Mouse (Mus musculus): ENCODE results near the gene Kbtbd12. TPM values are rescaled to one million over a fixed set of nuclear protein-coding genes. Genes with fewer than 3 reads are reported as not detected.

Kbtbd12 gene
- polyA plus RNA-seq, 1 experiment from 2014 or later = 0.64 TPM

- Histone ChIP-seq H3K27ac (no peak overlapping the region), H3K4me3 (replicated peaks) (peak overlapping the region; percentile 64), H3K27me3 (replicated peaks) (no peaks in the 10 kb centered on the region), H3K9me3 (no peaks in the 10 kb centered on the region), H3K36me3 (peaks cover 26% of the 10 kb centered on the region), H3K9ac (no peak overlapping the region), H3K4me2 (peak overlapping the region; percentile 59), H3K4me1 (peaks cover 9% of the 10 kb centered on the region; the same call in 1 of the 2 replicates)
- no peak for ATAC-seq (ENCODE audit: insufficient read depth, low FRiP score, low read depth)
- 59% methylated on average over 5 of the region's 5 CpGs for WGBS
Observed at GRCm38 (mm10) chr6:88516667-88517066, 121.1 kb downstream of the Kbtbd12 start.

GRCm38 (mm10) chr6:88515971-88516370 is 121.8 kb downstream of the Kbtbd12 start:
- H3K27me3 ChIP-seq (replicated peaks) = no peaks in the 10 kb centered on the region
- no peak overlapping the region for H3K4me2 ChIP-seq
- ATAC-seq (ENCODE audit: insufficient read depth, low FRiP score, low read depth) = no peak
- 88% methylated on average over 8 of the region's 8 CpGs for WGBS
- no peak overlapping the region for H3K4me3 ChIP-seq (replicated peaks)
- H3K9me3 ChIP-seq = no peaks in the 10 kb centered on the region
- H3K27ac ChIP-seq = no peak overlapping the region
- peaks cover 9% of the 10 kb centered on the region; the same call in 1 of the 2 replicates for H3K4me1 ChIP-seq
- peaks cover 33% of the 10 kb centered on the region for H3K36me3 ChIP-seq
- no peak overlapping the region for H3K9ac ChIP-seq

- Histone ChIP-seq H3K36me3 (peaks cover 47% of the 10 kb centered on the region), H3K9me3 (no peaks in the 10 kb centered on the region), H3K4me3 (replicated peaks) (no peak overlapping the region), H3K27me3 (replicated peaks) (no peaks in the 10 kb centered on the region), H3K27ac (no peak overlapping the region), H3K4me1 (peaks cover 9% of the 10 kb centered on the region; the same call in 1 of the 2 replicates), H3K9ac (no peak overlapping the region), H3K4me2 (no peak overlapping the region)
- 73% methylated on average over 4 of the region's 4 CpGs for whole genome bisulfite sequencing
- no peak for ATAC-seq (ENCODE audit: insufficient read depth, low FRiP score, low read depth)
Observed at GRCm38 (mm10) chr6:88514546-88514945, 123.2 kb downstream of the Kbtbd12 start.

GRCm38 (mm10) chr6:88513984-88514383 is 123.8 kb downstream of the Kbtbd12 start:
- Histone ChIP-seq H3K27ac (no peak overlapping the region), H3K9me3 (no peaks in the 10 kb centered on the region), H3K27me3 (replicated peaks) (no peaks in the 10 kb centered on the region), H3K4me2 (no peak overlapping the region), H3K4me3 (replicated peaks) (no peak overlapping the region), H3K36me3 (peaks cover 49% of the 10 kb centered on the region), H3K9ac (no peak overlapping the region), H3K4me1 (peaks cover 9% of the 10 kb centered on the region; the same call in 1 of the 2 replicates)
- ATAC-seq (ENCODE audit: insufficient read depth, low FRiP score, low read depth) = no peak
- 91% methylated on average over 8 of the region's 8 CpGs for WGBS

GRCm38 (mm10) chr6:88503044-88503443 is 134.7 kb downstream of the Kbtbd12 start:
- Histone ChIP-seq H3K4me1 (no peaks in the 10 kb centered on the region), H3K27ac (no peak overlapping the region), H3K9me3 (no peaks in the 10 kb centered on the region), H3K4me2 (no peak overlapping the region), H3K4me3 (replicated peaks) (no peak overlapping the region), H3K27me3 (replicated peaks) (no peaks in the 10 kb centered on the region), H3K9ac (no peak overlapping the region), H3K36me3 (peaks cover 48% of the 10 kb centered on the region)
- no peak for ATAC-seq (ENCODE audit: insufficient read depth, low FRiP score, low read depth)
- 82% methylated on average over 4 of the region's 4 CpGs for WGBS

- 0 out of 2 replicates have a peak, but pooled peaks have one; percentile 36 for ATAC-seq (ENCODE audit: insufficient read depth, low FRiP score, low read depth)
- H3K4me1 ChIP-seq = no peaks in the 10 kb centered on the region
- peaks cover 45% of the 10 kb centered on the region for H3K36me3 ChIP-seq
- no peak overlapping the region for H3K4me3 ChIP-seq (replicated peaks)
- no peak overlapping the region for H3K9ac ChIP-seq
- 68% methylated on average over 13 of the region's 13 CpGs for WGBS
- no peaks in the 10 kb centered on the region for H3K27me3 ChIP-seq (replicated peaks)
- no peak overlapping the region for H3K4me2 ChIP-seq
- 0 out of 2 replicates have a peak overlapping the region, but pooled peaks have one; percentile 13 for H3K27ac ChIP-seq
- H3K9me3 ChIP-seq = no peaks in the 10 kb centered on the region
Observed at GRCm38 (mm10) chr6:88502030-88502970, 135.4 kb downstream of the Kbtbd12 start.

- Histone ChIP-seq H3K4me3 (replicated peaks) (peak overlapping the region; percentile 55), H3K4me2 (peak overlapping the region; percentile 95), H3K36me3 (peaks cover 29% of the 10 kb centered on the region), H3K27me3 (replicated peaks) (no peaks in the 10 kb centered on the region), H3K9ac (0 out of 2 replicates have a peak overlapping the region, but pooled peaks have one; percentile 29), H3K4me1 (no peaks in the 10 kb centered on the region), H3K9me3 (no peaks in the 10 kb centered on the region), H3K27ac (no peak overlapping the region)
- no peak for ATAC-seq (ENCODE audit: insufficient read depth, low FRiP score, low read depth)
- 10% methylated on average over 3 of the region's 3 CpGs for WGBS
Observed at GRCm38 (mm10) chr6:88500405-88500767, 137.4 kb downstream of the Kbtbd12 start.

- Histone ChIP-seq H3K4me1 (no peaks in the 10 kb centered on the region), H3K36me3 (peaks cover 23% of the 10 kb centered on the region)
- 3% methylated on average over 76 of the region's 76 CpGs for WGBS
Observed at GRCm38 (mm10) chr6:88499481-88500404, 138.0 kb downstream of the Kbtbd12 start.

More at GRCm38 (mm10) chr6:88499481-88500404, 138.0 kb downstream of the Kbtbd12 start:
- Histone ChIP-seq H3K4me3 (replicated peaks) (peak overlapping the region; percentile 55), H3K27me3 (replicated peaks) (no peaks in the 10 kb centered on the region), H3K27ac (no peak overlapping the region), H3K4me2 (peak overlapping the region; percentile 95), H3K9ac (peak overlapping the region; percentile 29; the same call in 1 of the 2 replicates), H3K9me3 (no peaks in the 10 kb centered on the region)
- ATAC-seq (ENCODE audit: insufficient read depth, low FRiP score, low read depth) = peak; percentile 45

Other genes with a start within 250 kb of the Kbtbd12 start
- 35.5 and 36.5 TPM in 2 replicates for gene Eefsec, start 191.4 kb downstream of the Kbtbd12 start, polyA plus RNA-seq (2015; fragmentation: Nextera tagmentation; extraction: Ambion mirVana)
- 117 and 124 TPM in 2 replicates for gene Ruvbl1, start 172.5 kb downstream of the Kbtbd12 start, polyA plus RNA-seq (2015; fragmentation: Nextera tagmentation; extraction: Ambion mirVana)
- 260 and 295 TPM in 2 replicates for gene Sec61a1, start 119.0 kb downstream of the Kbtbd12 start, polyA plus RNA-seq (2015; fragmentation: Nextera tagmentation; extraction: Ambion mirVana)
- gene Mgll, start 86.5 kb upstream of the Kbtbd12 start, polyA plus RNA-seq (2015; fragmentation: Nextera tagmentation; extraction: Ambion mirVana) = 109 and 123 TPM in 2 replicates
- gene Abtb1, start 204.0 kb upstream of the Kbtbd12 start, polyA plus RNA-seq (2015; fragmentation: Nextera tagmentation; extraction: Ambion mirVana) = 29.8 and 31.5 TPM in 2 replicates
- gene Podxl2, start 237.1 kb upstream of the Kbtbd12 start, polyA plus RNA-seq (2015; fragmentation: Nextera tagmentation; extraction: Ambion mirVana) = 62.5 and 72.3 TPM in 2 replicates